Mouse (Mus musculus) right cerebral cortex, postnatal 10 days (tissue): ENCODE data around the gene Coq8b.
"Not testable (repeated sequence)": the region's sequence is repeated elsewhere in the genome, so short reads cannot be mapped to it uniquely, and the experiment has no call there.

Experiments used
- DNase-seq, 2 experiments: peaks; one replicate each; pipeline ENCODE4 v3.0.0; 2021; ENCODE audit warnings: low spot score in 2 of 2

Gene Coq8b

DNA sequence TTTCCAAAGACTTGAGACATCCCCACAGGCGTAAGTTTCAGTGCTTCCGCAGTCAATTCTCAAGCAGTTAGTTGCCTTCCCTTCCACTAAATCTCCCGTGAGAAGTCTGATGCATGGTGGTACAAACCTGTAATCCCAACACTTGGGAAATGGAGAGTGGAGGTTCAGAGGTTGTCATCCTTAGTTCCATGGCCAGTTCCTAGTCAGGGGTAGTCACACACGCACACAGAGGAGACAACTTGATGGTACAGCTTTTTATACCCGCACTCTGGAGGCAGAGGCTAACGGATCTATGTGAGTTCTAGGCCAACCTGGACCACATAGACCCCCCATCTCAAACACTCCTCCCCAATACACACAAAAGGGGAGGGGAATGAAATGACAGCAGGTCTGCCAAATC lies 4.0 kb upstream of the Coq8b start:
- DNase-seq, result no peak

GRCm38 (mm10) chr7:27230781-27231180 lies 2.0 kb upstream of the Coq8b start:
- DNase-seq, result no peak

DNA sequence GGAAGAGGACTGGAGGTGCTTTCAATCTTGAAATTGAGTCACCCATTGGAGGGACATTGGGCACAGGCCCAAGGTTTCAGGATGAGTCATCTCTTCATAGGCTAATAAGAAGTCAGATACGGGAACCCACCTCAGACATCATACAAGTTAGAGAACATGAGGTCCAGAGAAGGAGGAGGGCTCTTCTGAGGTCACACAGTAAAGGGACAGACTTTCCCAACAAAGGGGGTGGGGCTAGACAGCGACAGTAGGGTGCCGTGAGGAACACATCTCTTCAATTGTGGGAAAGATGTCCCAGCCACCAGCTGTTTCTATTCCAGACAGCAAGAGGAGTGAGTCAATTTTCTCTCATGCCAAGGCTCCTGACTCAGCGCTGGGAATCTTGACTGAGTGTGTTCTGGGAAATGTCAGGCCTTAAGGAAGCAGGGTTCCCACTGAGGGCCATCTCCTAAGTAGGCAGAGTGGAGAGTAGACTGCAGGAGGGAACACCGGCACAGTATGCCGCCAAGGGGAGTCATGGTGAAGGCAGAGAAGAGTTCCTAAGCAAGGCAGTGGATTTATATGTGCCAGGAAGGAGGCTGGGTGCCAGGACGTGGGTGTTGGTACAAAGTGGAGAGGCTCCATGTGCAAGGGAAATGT lies 1.0 kb upstream of the Coq8b start:
- DNase-seq, result peak; percentile 74 to 77

GRCm38 (mm10) chr7:27233300-27233699 lies 477 bp downstream of the Coq8b start:
- no peak for DNase-seq

DNA sequence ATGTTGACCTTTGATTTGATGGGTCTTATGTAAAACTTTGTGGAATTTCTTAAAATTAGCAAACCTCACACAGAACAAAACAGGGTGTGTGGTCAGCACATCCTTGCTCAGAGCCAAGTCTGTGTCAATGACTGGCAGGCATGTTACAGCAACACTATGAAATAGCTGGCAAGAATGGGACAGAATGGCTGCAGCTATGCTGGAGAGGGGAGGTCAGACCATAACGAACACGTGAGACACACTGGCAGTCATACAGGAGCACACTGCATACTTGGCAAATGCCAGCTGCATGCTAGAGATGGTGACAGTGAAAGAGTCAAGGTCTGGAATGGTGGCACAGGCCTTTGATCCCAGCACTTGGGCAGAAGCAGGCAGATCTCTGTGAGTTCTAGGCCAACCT lies 2.9 kb downstream of the Coq8b start:
- no peak for DNase-seq

DNA sequence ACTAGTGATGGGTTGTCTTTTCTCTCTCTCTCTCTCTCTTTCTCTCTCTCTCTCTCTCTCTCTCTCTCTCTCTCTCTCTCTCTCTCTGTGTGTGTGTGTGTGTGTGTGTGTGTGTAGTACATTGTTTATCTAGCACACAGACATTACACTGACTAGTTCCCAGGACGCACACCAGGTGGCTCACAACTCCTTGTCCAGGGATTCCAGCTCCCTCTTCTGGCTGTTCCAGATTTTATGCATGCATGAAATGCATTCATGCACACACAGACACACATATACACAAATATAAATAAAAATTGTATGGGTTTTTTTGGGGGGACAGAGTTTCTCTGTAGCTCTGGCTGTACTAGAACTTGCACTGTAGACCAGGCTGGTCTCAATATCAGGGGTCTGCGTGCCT lies 4.7 kb downstream of the Coq8b start:
- no peak for DNase-seq

DNA sequence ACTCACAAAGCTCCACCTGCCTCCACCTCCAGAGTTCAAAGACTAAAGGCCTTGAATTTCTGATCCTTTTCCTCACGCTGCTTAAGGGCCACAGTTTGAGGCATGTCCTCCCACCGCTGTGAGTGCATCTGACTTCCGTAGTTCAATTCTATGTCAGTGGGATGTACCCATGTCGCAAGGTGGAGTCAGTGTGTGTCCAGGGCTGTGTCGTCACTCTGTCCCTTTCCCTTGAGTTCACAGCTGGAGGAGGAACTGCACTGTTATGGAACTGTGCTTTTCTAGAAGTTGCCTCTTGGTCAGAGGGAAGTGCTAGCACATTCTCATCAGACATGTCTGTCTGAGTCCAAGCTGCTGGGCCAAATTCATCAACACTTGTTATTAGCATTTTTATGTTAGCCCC lies 5.7 kb downstream of the Coq8b start:
- no peak for DNase-seq

- DNase-seq, result no peak
Measured at GRCm38 (mm10) chr7:27243211-27243610, 10.4 kb downstream of the Coq8b start.

DNA sequence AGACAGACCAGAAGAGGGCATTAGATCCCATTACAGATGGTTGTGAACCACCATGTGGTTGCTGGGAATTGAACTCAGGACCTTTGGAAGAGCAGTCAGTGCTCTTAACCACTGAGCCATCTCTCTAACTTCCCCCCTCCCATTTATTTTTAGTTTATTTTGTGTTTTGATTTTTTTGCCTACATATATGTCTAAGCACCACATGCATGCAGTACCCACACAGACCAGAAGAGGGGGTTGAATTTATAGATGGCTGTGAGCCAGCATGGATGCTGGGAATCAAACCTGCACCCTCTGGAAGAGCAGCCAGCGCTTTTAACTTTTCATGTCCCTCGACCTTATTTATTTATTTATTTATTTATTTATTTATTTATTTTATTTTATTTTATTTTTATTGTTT lies 11.3 kb downstream of the Coq8b start:
- DNase-seq, result not testable (repeated sequence)

DNA sequence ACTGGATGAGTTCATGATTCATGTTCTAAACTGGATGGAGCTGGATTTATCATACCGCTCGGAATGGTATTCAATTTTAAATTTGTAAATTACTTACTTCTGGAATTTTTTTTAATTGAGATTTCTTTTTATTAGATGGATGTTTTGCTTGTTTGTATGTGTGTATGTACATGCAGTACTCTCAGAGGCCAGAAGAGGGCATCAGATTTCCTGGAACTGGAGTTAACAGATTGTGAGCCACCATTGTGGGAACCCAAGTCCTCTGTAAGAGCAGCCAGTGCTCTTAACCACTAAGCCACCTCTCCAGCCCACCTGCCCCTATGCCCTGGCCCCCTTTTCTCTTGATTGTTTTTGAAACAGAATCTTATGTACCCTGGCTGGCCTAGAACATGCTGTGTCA lies 16.3 kb downstream of the Coq8b start:
- no peak for DNase-seq

DNA sequence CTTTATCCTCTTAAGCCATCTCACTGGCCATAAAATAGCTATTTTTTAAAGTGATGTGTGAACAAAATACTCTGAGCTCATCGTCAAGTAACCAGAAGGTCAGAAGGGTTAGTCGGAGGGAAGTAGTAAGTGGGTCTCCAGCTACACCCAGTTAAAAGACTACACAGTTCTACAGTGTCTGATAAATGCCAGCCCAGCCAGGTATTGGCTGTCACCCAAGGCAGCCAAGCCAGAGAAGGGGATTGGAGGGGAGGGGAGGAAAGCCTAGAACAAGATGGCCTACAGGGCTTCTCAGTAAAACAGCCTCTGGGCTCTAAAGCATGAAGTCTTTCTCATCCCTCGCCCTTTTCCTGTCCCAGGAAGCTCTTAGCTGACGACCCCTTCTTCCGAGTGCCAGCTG lies 17.1 kb downstream of the Coq8b start:
- DNase-seq, result no peak

GRCm38 (mm10) chr7:27251946-27252345 lies 19.1 kb downstream of the Coq8b start:
- DNase-seq, result no peak

GRCm38 (mm10) chr7:27255721-27256120 lies 22.9 kb downstream of the Coq8b start:
- DNase-seq, result no peak

DNA sequence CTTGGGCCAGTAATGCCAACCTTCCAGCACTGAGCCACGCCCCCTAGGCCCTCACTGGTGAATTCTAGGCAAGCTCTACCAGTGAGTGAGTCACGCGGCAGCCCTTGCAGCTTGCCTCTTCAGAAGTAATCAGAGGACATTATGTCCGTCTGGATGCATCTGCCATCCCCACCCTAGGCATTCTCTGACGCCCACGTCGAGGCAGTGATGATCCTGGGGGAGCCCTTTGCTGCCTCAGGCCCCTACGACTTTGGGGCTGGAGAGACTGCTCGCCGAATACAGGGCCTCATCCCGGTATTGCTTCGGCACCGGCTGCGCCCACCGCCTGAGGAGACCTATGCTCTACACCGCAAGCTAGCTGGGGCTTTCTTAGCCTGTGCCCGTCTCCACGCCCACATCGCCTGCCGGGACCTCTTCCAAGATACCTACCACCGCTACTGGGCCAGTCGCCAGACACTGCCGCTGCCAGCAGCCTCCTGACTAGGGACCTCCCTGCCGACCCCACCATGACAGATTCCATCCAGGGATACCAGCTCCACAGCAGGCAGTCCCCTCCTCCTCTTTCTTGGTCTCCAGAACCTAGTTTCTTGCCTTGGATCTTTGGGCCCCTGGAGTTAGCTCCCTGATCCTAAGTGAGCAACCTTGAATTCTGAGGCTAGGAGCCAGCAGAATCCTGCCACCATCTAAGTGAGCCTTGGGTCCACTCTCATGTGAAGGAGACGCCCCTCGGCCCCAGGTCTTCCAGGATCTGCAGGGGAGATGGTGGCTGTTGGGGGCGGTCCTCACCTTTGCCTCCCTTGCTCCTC lies 24.4 kb downstream of the Coq8b start:
- DNase-seq, result peak; percentile 83 to 86

- DNase-seq, result peak in 1 of 2 experiments; percentile 49
Measured at GRCm38 (mm10) chr7:27257852-27258204, 25.0 kb downstream of the Coq8b start.

- peak; percentile 95 for DNase-seq
Measured at GRCm38 (mm10) chr7:27258205-27258899, 25.5 kb downstream of the Coq8b start, which contains the start of gene Numbl. Gene Numbl, plus strand, starts transcription at chr7:27258433.

- peak in 1 of 2 experiments; percentile 65 for DNase-seq
Measured at GRCm38 (mm10) chr7:27259271-27259721, 26.5 kb downstream of the Coq8b start.

DNA sequence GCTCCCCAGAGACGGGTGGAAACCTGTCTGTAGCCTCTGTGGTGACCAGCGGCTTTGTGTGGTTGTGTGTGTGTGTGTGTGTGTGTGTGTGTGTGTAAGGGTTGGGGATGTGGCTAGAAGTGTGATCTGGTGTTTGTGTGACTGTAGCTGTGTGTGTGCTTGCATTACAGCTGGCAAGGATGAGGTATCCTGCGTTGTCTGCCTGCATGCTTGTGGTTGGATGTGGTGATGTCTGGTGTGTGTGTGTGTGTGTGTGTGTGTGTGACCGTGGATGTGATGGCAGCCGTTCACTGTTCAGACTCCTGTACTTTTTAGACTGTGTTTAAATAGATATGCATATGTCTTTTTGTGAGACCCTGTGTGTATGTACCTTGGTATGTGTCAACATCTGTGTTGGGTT lies 26.9 kb downstream of the Coq8b start:
- DNase-seq, result peak; percentile 65 to 76

- DNase-seq, result peak in 1 of 2 experiments; percentile 73
Measured at GRCm38 (mm10) chr7:27260856-27261255, 28.0 kb downstream of the Coq8b start.

GRCm38 (mm10) chr7:27261888-27262287 lies 29.1 kb downstream of the Coq8b start:
- DNase-seq, result no peak

- DNase-seq, result no peak
Measured at GRCm38 (mm10) chr7:27264761-27265160, 31.9 kb downstream of the Coq8b start.

- DNase-seq, result peak; percentile 80 to 89
Measured at GRCm38 (mm10) chr7:27266515-27267128, 33.8 kb downstream of the Coq8b start.
